Mouse (Mus musculus) embryonic facial prominence, embryonic 11.5 days (tissue): ENCODE results near the gene Vav3. TPM values are rescaled to one million over a fixed set of nuclear protein-coding genes. Genes with fewer than 3 reads are reported as not detected.

Experiments
- ATAC-seq: fragments of 200-750 bp; cut with Nextera tagmentation; replicated peaks from 2 replicates; pipeline ENCODE4 v1.8.0; 2017; ENCODE audit warnings: low read depth; ENCODE audit not compliant: insufficient number of reproducible peaks, low FRiP score, low TSS enrichment
- DNase-seq: peaks from one replicate; pipeline ENCODE4 v3.0.0-alpha.2; 2015; ENCODE audit warnings: low spot score
- H3K27ac ChIP-seq: fragments of 300-500 bp; sonication (generic); replicated peaks from 2 replicates; pipeline ENCODE4 v1.5.1; 2014; ENCODE audit warnings: mild to moderate bottlenecking, low read depth, low read length, control low read depth
- H3K27me3 ChIP-seq: fragments of 300-500 bp; sonication (generic); 2 replicates; pipeline ENCODE4 v1.6.1; 2014; ENCODE audit warnings: mild to moderate bottlenecking, low read length, moderate library complexity, mixed read lengths; ENCODE audit not compliant: control insufficient read depth, insufficient read depth
- H3K36me3 ChIP-seq: fragments of 300-500 bp; sonication (generic); replicated peaks from 2 replicates; pipeline ENCODE4 v1.6.1; 2014; ENCODE audit warnings: low read depth, mild to moderate bottlenecking, low read length, moderate library complexity, mixed read lengths; ENCODE audit not compliant: control insufficient read depth, insufficient read depth
- H3K4me1 ChIP-seq: fragments of 300-500 bp; sonication (generic); 2 replicates; pipeline ENCODE4 v1.6.1; 2014; ENCODE audit warnings: low read length, mixed read lengths; ENCODE audit not compliant: control insufficient read depth, insufficient read depth
- H3K4me2 ChIP-seq: fragments of 300-500 bp; sonication (generic); 2 replicates; pipeline ENCODE4 v1.6.1; 2014; ENCODE audit warnings: low read depth, mild to moderate bottlenecking, control low read depth, low read length, moderate library complexity
- H3K4me3 ChIP-seq: fragments of 300-500 bp; sonication (generic); 2 replicates; pipeline ENCODE4 v1.5.1; 2014; ENCODE audit warnings: low read depth, low read length, control low read depth
- H3K9ac ChIP-seq: fragments of 300-500 bp; sonication (generic); replicated peaks from 2 replicates; pipeline ENCODE4 v1.6.1; 2014; ENCODE audit warnings: mild to moderate bottlenecking, control low read depth, low read length
- H3K9me3 ChIP-seq: fragments of 300-500 bp; sonication (generic); replicated peaks from 2 replicates; pipeline ENCODE4 v1.6.1; 2016; ENCODE audit warnings: mild to moderate bottlenecking, low read length, inconsistent platforms, mixed read lengths; ENCODE audit not compliant: control insufficient read depth
- WGBS: fragments of 180-500 bp; shearing (Covaris S2); extraction: QIAGEN DNeasy Blood & Tissue Kit; methylation state at CpG from one replicate; pipeline ENCODE4 v1.1.7; 2014; 5-methylcytosine and 5-hydroxymethylcytosine counted together
- polyA plus RNA-seq: library from polyadenylated mRNA; unstranded; fragments of >200 nt; fragmentation: Nextera tagmentation; extraction: Ambion mirVana; gene quantifications from 2 replicates; pipeline ENCODE4 v1.2.1, GENCODE M21; 2014

Vav3 gene
- polyA plus RNA-seq, 1 experiment from 2014 or later = 7.2 TPM

GRCm38 (mm10) chr3:109360746-109361145, 20.3 kb downstream of the Vav3 start:
- no peak for ATAC-seq
- Histone ChIP-seq H3K4me2 (no peak overlapping the region), H3K4me1 (no peaks in the 10 kb centered on the region), H3K27me3 (no peaks in the 10 kb centered on the region), H3K4me3 (no peak overlapping the region), H3K36me3 (no peaks in the 10 kb centered on the region), H3K9ac (no peak overlapping the region), H3K27ac (no peak overlapping the region), H3K9me3 (no peaks in the 10 kb centered on the region)
- 64% methylated on average over 4 of the region's 4 CpGs for WGBS
- peak; percentile 30 for DNase-seq

GRCm38 (mm10) chr3:109361882-109362281, 21.4 kb downstream of the Vav3 start:
- WGBS = 79% methylated on average over 5 of the region's 5 CpGs

GRCm38 (mm10) chr3:109362310-109362709, 21.9 kb downstream of the Vav3 start:
- Histone ChIP-seq H3K9me3 (no peaks in the 10 kb centered on the region), H3K4me3 (no peak overlapping the region), H3K4me1 (no peaks in the 10 kb centered on the region), H3K27ac (no peak overlapping the region), H3K27me3 (no peaks in the 10 kb centered on the region), H3K36me3 (no peaks in the 10 kb centered on the region), H3K9ac (no peak overlapping the region), H3K4me2 (no peak overlapping the region)
- WGBS = 76% methylated on average over 3 of the region's 3 CpGs
- DNase-seq (no peak), ATAC-seq (no peak)

More at GRCm38 (mm10) chr3:109361882-109362281, 21.4 kb downstream of the Vav3 start:
- Histone ChIP-seq H3K27ac (no peak overlapping the region), H3K36me3 (no peaks in the 10 kb centered on the region), H3K4me1 (no peaks in the 10 kb centered on the region), H3K9me3 (no peaks in the 10 kb centered on the region), H3K27me3 (no peaks in the 10 kb centered on the region), H3K4me2 (no peak overlapping the region), H3K9ac (no peak overlapping the region), H3K4me3 (no peak overlapping the region)
- ATAC-seq (no peak), DNase-seq (no peak)

- ATAC-seq (no peak), DNase-seq (no peak)
- no peaks in the 10 kb centered on the region for H3K27me3 ChIP-seq
- WGBS = 69% methylated on average over 5 of the region's 5 CpGs
- H3K9ac ChIP-seq = no peak overlapping the region
- no peak overlapping the region for H3K4me3 ChIP-seq
- H3K27ac ChIP-seq = no peak overlapping the region
- H3K9me3 ChIP-seq = no peaks in the 10 kb centered on the region
- no peaks in the 10 kb centered on the region for H3K4me1 ChIP-seq
- H3K36me3 ChIP-seq = no peaks in the 10 kb centered on the region
- no peak overlapping the region for H3K4me2 ChIP-seq
These were observed 23.1 kb downstream of the Vav3 start for GRCm38 (mm10) chr3:109363522-109363921.

- ATAC-seq (no peak), DNase-seq (no peak)
- H3K9ac ChIP-seq = no peak overlapping the region
- H3K27me3 ChIP-seq = no peaks in the 10 kb centered on the region
- H3K36me3 ChIP-seq = no peaks in the 10 kb centered on the region
- H3K4me3 ChIP-seq = no peak overlapping the region
- no peak overlapping the region for H3K27ac ChIP-seq
- no peak overlapping the region for H3K4me2 ChIP-seq
- no peaks in the 10 kb centered on the region for H3K9me3 ChIP-seq
- no peaks in the 10 kb centered on the region for H3K4me1 ChIP-seq
- 91% methylated on average over 2 of the region's 2 CpGs for WGBS
These were observed 25.4 kb downstream of the Vav3 start for GRCm38 (mm10) chr3:109365875-109366274.

GRCm38 (mm10) chr3:109366411-109366851, 26.0 kb downstream of the Vav3 start:
- DNase-seq (peak; percentile 9), ATAC-seq (no peak)
- Histone ChIP-seq H3K36me3 (no peaks in the 10 kb centered on the region), H3K4me2 (no peak overlapping the region), H3K9ac (no peak overlapping the region), H3K4me3 (no peak overlapping the region), H3K9me3 (no peaks in the 10 kb centered on the region), H3K27me3 (no peaks in the 10 kb centered on the region), H3K4me1 (no peaks in the 10 kb centered on the region), H3K27ac (no peak overlapping the region)
- whole genome bisulfite sequencing = 61% methylated on average over 7 of the region's 7 CpGs

GRCm38 (mm10) chr3:109368383-109369289, 28.2 kb downstream of the Vav3 start:
- ATAC-seq (no peak), DNase-seq (no peak)
- Histone ChIP-seq H3K4me3 (no peak overlapping the region), H3K9me3 (no peaks in the 10 kb centered on the region), H3K9ac (no peak overlapping the region), H3K4me1 (no peaks in the 10 kb centered on the region), H3K36me3 (no peaks in the 10 kb centered on the region), H3K27ac (no peak overlapping the region), H3K4me2 (no peak overlapping the region), H3K27me3 (no peaks in the 10 kb centered on the region)
- 72% methylated on average over 9 of the region's 9 CpGs for WGBS

- Histone ChIP-seq H3K27ac (no peak overlapping the region), H3K4me3 (no peak overlapping the region), H3K4me1 (no peaks in the 10 kb centered on the region), H3K27me3 (no peaks in the 10 kb centered on the region), H3K36me3 (no peaks in the 10 kb centered on the region), H3K9ac (no peak overlapping the region), H3K9me3 (no peaks in the 10 kb centered on the region), H3K4me2 (no peak overlapping the region)
- DNase-seq (no peak), ATAC-seq (no peak)
- 20% methylated on average over 1 of the region's 1 CpGs for WGBS
These were observed 31.1 kb downstream of the Vav3 start for GRCm38 (mm10) chr3:109371576-109371975.
